Mouse (Mus musculus) kidney, embryonic 16.5 days (tissue): ENCODE results near the gene Cdk14. TPM values are rescaled to one million over a fixed set of nuclear protein-coding genes. Genes with fewer than 3 reads are reported as not detected.

ENCODE experiments used
- ATAC-seq: fragments of 200-750 bp; cut with Nextera tagmentation; 2 replicates; pipeline ENCODE4 v1.8.0; 2017; ENCODE audit warnings: moderate TSS enrichment; ENCODE audit not compliant: low FRiP score, low TSS enrichment
- H3K27ac ChIP-seq: fragments of 300-500 bp; sonication (generic); 2 replicates; pipeline ENCODE4 v1.5.1; 2014; ENCODE audit warnings: low read length
- H3K27me3 ChIP-seq: fragments of 300-500 bp; sonication (generic); 2 replicates; pipeline ENCODE4 v1.6.1; 2014; ENCODE audit warnings: low read length, control low read depth, mixed read lengths; ENCODE audit not compliant: insufficient read depth
- H3K36me3 ChIP-seq: fragments of 300-500 bp; sonication (generic); 2 replicates; pipeline ENCODE4 v1.6.1; 2014; ENCODE audit warnings: low read length, control low read depth, mixed read lengths; ENCODE audit not compliant: insufficient read depth
- H3K4me1 ChIP-seq: fragments of 300-500 bp; sonication (generic); 2 replicates; pipeline ENCODE4 v1.6.1; 2014; ENCODE audit warnings: low read length, control low read depth, mixed read lengths; ENCODE audit not compliant: insufficient read depth
- H3K4me2 ChIP-seq: fragments of 300-500 bp; sonication (generic); replicated peaks from 2 replicates; pipeline ENCODE4 v1.6.1; 2014; ENCODE audit warnings: low read depth, low read length
- H3K4me3 ChIP-seq: fragments of 300-500 bp; sonication (generic); 2 replicates; pipeline ENCODE4 v1.5.1; 2014; ENCODE audit warnings: mild to moderate bottlenecking, low read length
- H3K9ac ChIP-seq: fragments of 300-500 bp; sonication (generic); replicated peaks from 2 replicates; pipeline ENCODE4 v1.6.1; 2014; ENCODE audit warnings: low read length
- H3K9me3 ChIP-seq: fragments of 300-500 bp; sonication (generic); 2 replicates; pipeline ENCODE4 v1.6.1; 2016; ENCODE audit warnings: low read length, control low read depth
- WGBS: fragments of 180-500 bp; shearing (Covaris S2); extraction: QIAGEN DNeasy Blood & Tissue Kit; methylation state at CpG from one replicate; pipeline ENCODE4 v1.1.7; 2014; 5-methylcytosine and 5-hydroxymethylcytosine counted together
- polyA plus RNA-seq: library from polyadenylated mRNA; unstranded; fragments of >200 nt; fragmentation: Nextera tagmentation; extraction: Ambion mirVana; gene quantifications from 2 replicates; pipeline ENCODE4 v1.2.1, GENCODE M21; 2015

The Cdk14 gene
- polyA plus RNA-seq, 1 experiment from 2014 or later, result 10.2 TPM

- no peak overlapping the region for H3K4me3 ChIP-seq
- no peak for ATAC-seq
- WGBS, result 48% methylated on average over 5 of the region's 5 CpGs
- H3K27ac ChIP-seq, result no peak overlapping the region
- no peak overlapping the region for H3K9ac ChIP-seq
- no peaks in the 10 kb centered on the region for H3K4me1 ChIP-seq
- H3K9me3 ChIP-seq, result no peaks in the 10 kb centered on the region
- no peaks in the 10 kb centered on the region for H3K27me3 ChIP-seq
- no peak overlapping the region for H3K4me2 ChIP-seq
- H3K36me3 ChIP-seq, result no peaks in the 10 kb centered on the region
Observed at GRCm38 (mm10) chr5:4959446-4959845, 460.7 kb downstream of the Cdk14 start.

GRCm38 (mm10) chr5:4955993-4956392, 464.1 kb downstream of the Cdk14 start:
- ATAC-seq, result no peak
- no peaks in the 10 kb centered on the region for H3K4me1 ChIP-seq
- no peak overlapping the region for H3K9ac ChIP-seq
- no peaks in the 10 kb centered on the region for H3K27me3 ChIP-seq
- no peak overlapping the region for H3K27ac ChIP-seq
- WGBS, result 78% methylated on average over 7 of the region's 7 CpGs
- H3K36me3 ChIP-seq, result no peaks in the 10 kb centered on the region
- no peak overlapping the region for H3K4me2 ChIP-seq
- peaks cover 3% of the 10 kb centered on the region; the same call in 1 of the 2 replicates for H3K9me3 ChIP-seq
- no peak overlapping the region for H3K4me3 ChIP-seq

- Histone ChIP-seq H3K27ac (no peak overlapping the region), H3K4me2 (no peak overlapping the region), H3K27me3 (no peaks in the 10 kb centered on the region), H3K9me3 (peaks cover 3% of the 10 kb centered on the region; the same call in 1 of the 2 replicates), H3K4me1 (no peaks in the 10 kb centered on the region), H3K4me3 (no peak overlapping the region), H3K9ac (no peak overlapping the region), H3K36me3 (no peaks in the 10 kb centered on the region)
- ATAC-seq, result no peak
- WGBS, result 73% methylated on average over 2 of the region's 2 CpGs
Observed at GRCm38 (mm10) chr5:4955392-4955791, 464.7 kb downstream of the Cdk14 start.

DNA sequence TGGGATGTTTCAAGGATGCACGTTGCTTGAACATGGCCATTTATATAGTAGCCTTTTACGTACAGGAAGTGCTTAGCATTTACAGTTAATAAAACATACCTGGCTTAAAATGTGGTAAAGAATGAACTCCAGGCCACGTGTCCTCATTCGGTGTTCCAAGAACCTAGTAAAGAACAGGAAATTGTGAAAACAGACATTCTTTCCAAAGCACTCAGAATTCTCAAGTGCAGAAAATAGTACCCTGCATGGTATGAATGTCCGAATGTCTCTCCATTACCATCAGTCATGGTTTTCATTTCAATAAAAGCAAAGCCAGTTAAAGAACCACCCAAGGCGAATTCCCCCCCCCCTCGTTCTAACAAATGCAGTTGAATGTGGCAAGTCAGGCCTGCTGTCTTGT, 470.7 kb downstream of the Cdk14 start:
- Histone ChIP-seq H3K4me3 (no peak overlapping the region), H3K4me1 (no peaks in the 10 kb centered on the region), H3K9ac (no peak overlapping the region), H3K36me3 (no peaks in the 10 kb centered on the region), H3K27ac (no peak overlapping the region), H3K4me2 (no peak overlapping the region), H3K9me3 (peaks cover 3% of the 10 kb centered on the region; the same call in 1 of the 2 replicates), H3K27me3 (no peaks in the 10 kb centered on the region)
- ATAC-seq, result no peak
- 78% methylated on average over 7 of the region's 7 CpGs for WGBS

- no peak overlapping the region for H3K4me2 ChIP-seq
- no peak for ATAC-seq
- no peak overlapping the region for H3K4me3 ChIP-seq
- no peaks in the 10 kb centered on the region for H3K27me3 ChIP-seq
- 60% methylated on average over 3 of the region's 3 CpGs for WGBS
- no peaks in the 10 kb centered on the region for H3K4me1 ChIP-seq
- peaks cover 3% of the 10 kb centered on the region; the same call in 1 of the 2 replicates for H3K9me3 ChIP-seq
- no peaks in the 10 kb centered on the region for H3K36me3 ChIP-seq
- no peak overlapping the region for H3K27ac ChIP-seq
- H3K9ac ChIP-seq, result no peak overlapping the region
Observed at GRCm38 (mm10) chr5:4948090-4948954, 471.8 kb downstream of the Cdk14 start.

GRCm38 (mm10) chr5:4935131-4935530, 485.0 kb downstream of the Cdk14 start:
- H3K9ac ChIP-seq, result no peak overlapping the region
- H3K4me1 ChIP-seq, result no peaks in the 10 kb centered on the region
- H3K27me3 ChIP-seq, result no peaks in the 10 kb centered on the region
- no peak overlapping the region for H3K4me2 ChIP-seq
- no peak overlapping the region for H3K4me3 ChIP-seq
- no peaks in the 10 kb centered on the region for H3K36me3 ChIP-seq
- no peak overlapping the region for H3K27ac ChIP-seq
- WGBS, result 58% methylated on average over 1 of the region's 1 CpGs
- no peak for ATAC-seq
- no peaks in the 10 kb centered on the region for H3K9me3 ChIP-seq

- H3K27ac ChIP-seq, result no peak overlapping the region
- 83% methylated on average over 6 of the region's 6 CpGs for WGBS
- H3K4me1 ChIP-seq, result no peaks in the 10 kb centered on the region
- H3K4me2 ChIP-seq, result no peak overlapping the region
- no peak overlapping the region for H3K9ac ChIP-seq
- H3K4me3 ChIP-seq, result no peak overlapping the region
- no peaks in the 10 kb centered on the region for H3K36me3 ChIP-seq
- H3K27me3 ChIP-seq, result no peaks in the 10 kb centered on the region
- no peaks in the 10 kb centered on the region for H3K9me3 ChIP-seq
- no peak for ATAC-seq
Observed at GRCm38 (mm10) chr5:4934491-4934890, 485.6 kb downstream of the Cdk14 start.

GRCm38 (mm10) chr5:4931539-4932143, 488.5 kb downstream of the Cdk14 start:
- Histone ChIP-seq H3K4me3 (no peak overlapping the region), H3K36me3 (no peaks in the 10 kb centered on the region), H3K27me3 (no peaks in the 10 kb centered on the region), H3K4me1 (no peaks in the 10 kb centered on the region), H3K27ac (no peak overlapping the region), H3K9ac (no peak overlapping the region), H3K9me3 (no peaks in the 10 kb centered on the region), H3K4me2 (no peak overlapping the region)
- WGBS, result 49% methylated on average over 8 of the region's 8 CpGs
- no peak for ATAC-seq

DNA sequence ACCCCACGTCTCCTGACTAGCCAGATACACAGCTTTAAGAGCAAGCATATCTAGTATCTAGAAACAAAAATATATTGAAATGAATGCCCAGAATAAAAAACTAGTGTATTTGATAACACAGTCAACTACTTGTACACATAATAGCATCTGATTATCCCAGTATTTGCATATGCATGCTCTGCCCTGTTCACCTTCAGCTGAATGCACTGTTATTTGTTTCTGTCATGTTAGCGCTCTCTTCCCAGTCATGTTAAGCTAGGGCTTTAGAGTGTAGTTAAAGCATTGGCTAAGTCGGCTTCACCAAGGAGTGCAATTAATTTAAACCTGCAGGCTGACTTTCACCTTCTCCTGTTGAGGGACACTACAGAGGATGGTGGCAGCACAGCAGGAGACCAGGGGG, 490.5 kb downstream of the Cdk14 start:
- Histone ChIP-seq H3K9ac (no peak overlapping the region), H3K4me2 (no peak overlapping the region), H3K4me3 (no peak overlapping the region), H3K27ac (no peak overlapping the region), H3K36me3 (no peaks in the 10 kb centered on the region), H3K27me3 (no peaks in the 10 kb centered on the region), H3K9me3 (no peaks in the 10 kb centered on the region), H3K4me1 (no peaks in the 10 kb centered on the region)
- ATAC-seq, result no peak
- 76% methylated on average over 3 of the region's 3 CpGs for WGBS

- Histone ChIP-seq H3K4me1 (no peaks in the 10 kb centered on the region), H3K4me2 (no peak overlapping the region), H3K27ac (no peak overlapping the region), H3K9me3 (no peaks in the 10 kb centered on the region), H3K9ac (no peak overlapping the region), H3K4me3 (no peak overlapping the region), H3K27me3 (no peaks in the 10 kb centered on the region), H3K36me3 (no peaks in the 10 kb centered on the region)
- no peak for ATAC-seq
- WGBS, result 79% methylated on average over 6 of the region's 6 CpGs
Observed at GRCm38 (mm10) chr5:4924866-4925265, 495.2 kb downstream of the Cdk14 start.
